Mouse (Mus musculus) erythroblast, adult 5-6 weeks (primary cell): Measurements from ENCODE around the gene Cbr4. TPM values are rescaled to one million over a fixed set of nuclear protein-coding genes. Genes with fewer than 3 reads are reported as not detected.

Experiments used
- ATAC-seq: replicated peaks from 2 replicates; pipeline ENCODE4 v1.8.0; 2016; ENCODE audit warnings: moderate number of reproducible peaks, mild to moderate bottlenecking, moderate TSS enrichment, inconsistent platforms; ENCODE audit not compliant: poor library complexity, low FRiP score, severe bottlenecking
- total RNA-seq, 2 experiments: library from RNA; stranded (forward) in 1 of 2; stranded (reverse) in 1 of 2; fragments of 150-400 nt in 1 of 2; fragments of 200-764, 138-1000 nt in 1 of 2; gene quantifications; 2 replicates each; pipeline versions ENCODE4 v1.2.3 to v1.2.4; 2015 to 2017; ENCODE audit warnings: low replicate concordance in 2 of 2

The Cbr4 gene
- total RNA-seq, 2 experiments from 2014 or later = 4.8 to 5.3 TPM

DNA sequence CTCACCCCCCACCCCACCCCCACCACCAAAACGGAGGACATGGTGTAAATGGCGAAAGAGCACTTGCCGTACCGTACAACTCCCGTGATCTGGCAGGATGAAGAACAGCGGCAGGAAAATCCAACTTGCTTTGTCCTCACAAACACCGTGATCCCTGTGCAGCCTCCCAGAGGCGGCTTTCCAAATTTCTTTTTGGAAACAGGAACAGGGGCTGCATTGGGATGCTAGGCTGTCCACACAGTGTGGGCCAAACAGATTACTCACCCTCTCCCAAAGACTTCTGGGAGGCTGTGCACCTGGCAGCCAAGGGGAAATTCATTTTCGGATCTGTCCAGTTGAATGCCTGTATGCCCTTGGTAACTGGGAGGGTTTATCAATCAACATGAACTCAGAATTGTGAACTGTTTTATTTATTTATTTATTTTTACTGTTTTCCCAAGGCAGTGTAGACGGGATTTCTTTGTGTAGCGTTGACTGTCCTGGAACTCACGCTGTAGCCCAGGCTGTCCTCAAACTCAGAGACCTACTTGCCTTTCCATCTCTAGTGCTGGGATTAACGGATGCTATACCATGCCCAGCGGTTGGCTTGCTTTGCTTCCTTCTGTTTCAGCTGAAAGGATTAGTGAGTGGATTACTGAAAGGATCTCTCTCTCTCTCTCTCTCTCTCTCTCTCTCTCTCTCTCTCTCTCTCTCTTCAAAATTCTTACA lies 7.1 kb upstream of the Cbr4 start:
- ATAC-seq = no peak

- peak; percentile 8; the same call in 1 of the 2 replicates for ATAC-seq
Observed at GRCm38 (mm10) chr8:61486923-61487529, 508 bp upstream of the Cbr4 start.

- ATAC-seq = no peak
Observed at GRCm38 (mm10) chr8:61488631-61489030, 1.1 kb downstream of the Cbr4 start.

DNA sequence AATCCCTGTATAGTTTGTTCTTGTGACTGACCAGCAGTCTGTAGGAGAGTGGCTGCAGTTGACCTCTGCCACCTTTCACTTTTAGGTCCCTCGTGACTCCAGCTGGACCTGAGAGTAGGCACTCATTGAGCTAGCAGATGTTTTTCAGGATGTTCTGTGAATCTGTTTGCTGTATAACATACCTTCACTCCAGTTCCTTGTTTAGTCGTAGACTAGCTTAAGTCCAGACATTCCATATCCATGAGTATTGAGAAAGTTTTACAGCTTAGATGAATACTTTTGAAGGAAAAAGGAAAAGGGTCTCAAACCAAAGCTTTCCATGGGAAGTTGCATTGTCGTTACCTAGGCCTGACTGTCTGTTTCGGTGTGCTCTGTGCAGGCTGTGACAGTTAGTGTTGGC lies 9.6 kb downstream of the Cbr4 start:
- no peak for ATAC-seq

DNA sequence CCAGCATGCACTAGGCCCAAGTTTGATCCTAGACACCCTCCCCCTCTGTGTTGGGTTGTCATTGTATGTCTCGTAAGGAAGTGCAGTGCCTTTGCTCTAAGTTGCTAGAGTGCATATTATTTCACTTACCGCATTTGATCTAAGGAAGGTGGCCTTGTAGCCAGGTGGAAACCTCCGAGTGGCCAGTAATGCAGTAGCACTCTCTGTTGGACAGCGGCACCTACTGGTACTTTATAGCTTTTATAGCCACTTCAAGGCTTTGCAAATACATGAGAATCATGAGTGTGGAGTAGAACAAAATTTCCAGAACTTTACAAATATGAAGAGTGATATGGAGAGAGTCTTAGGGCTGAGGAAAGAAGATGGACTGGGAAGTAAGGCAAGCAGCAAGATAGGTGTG lies 11.5 kb downstream of the Cbr4 start:
- ATAC-seq = no peak

- ATAC-seq = no peak
Observed at GRCm38 (mm10) chr8:61500914-61501313, 13.4 kb downstream of the Cbr4 start.

DNA sequence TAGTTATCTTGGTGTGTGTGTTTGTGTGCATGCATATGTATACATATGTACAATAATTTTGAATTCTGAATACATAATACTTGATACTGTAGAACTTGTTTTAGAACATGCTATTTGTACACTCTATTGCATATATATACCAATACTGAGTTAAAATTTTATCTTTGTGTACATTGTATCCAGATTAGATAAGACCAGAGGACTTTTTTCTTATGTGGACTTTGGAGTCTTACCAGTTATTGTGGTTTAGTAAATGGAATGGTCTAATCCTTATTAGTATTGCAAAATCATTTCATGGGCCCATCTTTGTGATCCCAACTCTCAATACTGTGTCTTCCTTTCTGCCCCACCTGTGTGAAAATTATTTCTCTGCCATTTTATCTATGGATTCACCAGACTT lies 14.7 kb downstream of the Cbr4 start:
- ATAC-seq = no peak

- ATAC-seq = no peak
Observed at GRCm38 (mm10) chr8:61515110-61515930, 27.8 kb downstream of the Cbr4 start.

DNA sequence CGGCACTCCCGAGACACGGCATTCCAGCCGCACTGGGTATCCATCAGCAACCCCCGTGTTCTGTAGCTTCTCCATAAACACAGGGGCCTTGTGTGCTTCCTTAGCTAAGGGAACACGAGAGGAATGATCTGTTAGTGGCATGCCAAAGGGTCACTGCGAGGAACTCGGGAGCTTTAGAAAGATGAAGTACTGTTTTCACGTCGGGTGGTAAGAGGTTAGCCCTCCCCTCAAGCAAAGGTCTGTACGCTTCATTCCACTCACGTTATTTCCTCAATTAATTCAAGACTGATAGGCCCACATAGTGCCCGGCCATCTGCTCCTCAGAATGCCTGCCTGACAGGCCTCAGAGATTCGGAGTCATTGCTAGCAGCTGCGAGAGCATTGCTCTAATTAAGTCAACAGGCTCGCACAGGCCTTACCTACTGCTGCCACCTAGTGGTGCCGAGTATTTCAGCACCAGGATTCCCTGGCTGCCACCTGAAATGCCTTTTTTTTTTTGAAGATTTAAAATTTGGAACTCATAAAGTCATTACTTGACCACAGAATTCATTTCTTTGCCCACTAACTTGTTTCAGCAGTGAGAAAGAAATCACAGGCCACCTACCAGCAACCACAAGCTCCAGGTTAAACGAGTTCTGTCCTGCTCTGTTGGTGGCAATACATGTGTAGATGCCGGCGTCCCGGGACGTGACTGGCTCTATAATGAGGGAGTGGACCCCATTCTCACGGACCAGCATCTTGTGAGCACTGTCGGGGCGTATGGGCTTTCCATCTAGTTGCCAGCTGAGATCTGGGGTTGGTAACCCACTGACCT lies 28.6 kb downstream of the Cbr4 start:
- ATAC-seq = no peak

DNA sequence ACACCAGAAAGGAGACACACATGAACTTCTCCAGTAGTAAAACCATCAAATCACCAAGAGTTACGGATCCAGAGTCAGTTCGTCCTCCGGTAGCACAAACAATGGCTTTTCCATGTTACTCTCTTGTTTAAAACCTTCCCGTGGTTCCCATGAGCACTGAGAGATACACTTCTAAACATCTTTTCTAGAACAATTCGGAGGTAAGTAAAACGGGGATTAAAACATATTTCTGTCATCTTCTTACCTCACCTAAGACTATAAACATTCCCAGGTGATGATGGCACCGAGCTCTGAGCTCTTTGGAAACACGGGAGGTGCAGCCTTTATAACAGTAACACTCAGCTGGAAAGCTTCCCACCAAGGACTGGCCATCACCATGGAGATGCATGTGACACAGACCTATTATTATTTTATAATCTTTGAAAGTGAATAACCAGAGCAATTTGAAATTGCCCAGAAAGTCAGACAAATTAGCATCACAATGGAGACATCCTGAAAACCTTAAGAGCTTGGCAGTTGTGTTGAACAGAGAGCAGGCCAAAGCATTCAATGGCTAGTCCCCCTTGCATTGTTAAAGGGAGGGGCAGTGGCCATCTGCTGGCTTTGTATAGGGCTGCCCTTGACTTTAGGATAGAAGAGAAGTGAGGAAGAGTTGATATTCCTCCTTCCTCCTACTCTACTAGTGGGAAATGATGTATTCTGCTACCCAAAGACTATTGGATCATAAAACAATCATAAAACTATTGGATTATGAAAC lies 29.4 kb downstream of the Cbr4 start:
- no peak for ATAC-seq

DNA sequence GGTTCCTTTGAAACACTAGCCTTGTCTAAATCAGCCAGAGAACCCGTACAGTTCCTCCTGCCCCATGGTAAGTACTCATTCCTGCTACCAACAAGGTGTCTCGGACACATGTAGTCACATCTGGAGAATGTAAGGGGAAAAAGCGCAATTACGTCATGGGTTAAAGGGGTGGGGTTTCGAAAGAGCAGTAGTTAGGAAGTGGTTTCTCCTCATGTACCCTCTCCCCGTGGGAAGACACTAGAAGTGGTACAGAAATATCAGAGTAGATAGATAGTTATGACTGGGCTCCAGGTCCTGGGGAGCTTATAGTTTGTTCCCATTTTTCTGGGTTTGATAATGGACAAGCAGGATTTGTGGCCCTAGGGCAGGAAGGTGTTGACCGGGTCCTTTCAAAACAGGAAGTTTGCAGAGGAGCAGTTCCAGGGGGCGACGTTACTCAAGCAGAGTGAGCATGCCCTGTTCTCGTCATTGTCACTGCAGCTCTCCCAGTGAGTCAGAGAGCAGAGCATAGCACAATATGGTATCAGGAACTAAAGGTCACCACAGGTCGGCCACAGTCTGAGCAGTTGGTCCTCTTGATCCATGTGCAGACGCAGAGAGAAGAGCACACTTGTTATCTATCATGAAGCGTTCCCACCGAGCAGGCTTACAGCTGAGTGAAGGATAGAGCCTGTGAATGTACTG lies 30.1 kb downstream of the Cbr4 start:
- no peak for ATAC-seq

DNA sequence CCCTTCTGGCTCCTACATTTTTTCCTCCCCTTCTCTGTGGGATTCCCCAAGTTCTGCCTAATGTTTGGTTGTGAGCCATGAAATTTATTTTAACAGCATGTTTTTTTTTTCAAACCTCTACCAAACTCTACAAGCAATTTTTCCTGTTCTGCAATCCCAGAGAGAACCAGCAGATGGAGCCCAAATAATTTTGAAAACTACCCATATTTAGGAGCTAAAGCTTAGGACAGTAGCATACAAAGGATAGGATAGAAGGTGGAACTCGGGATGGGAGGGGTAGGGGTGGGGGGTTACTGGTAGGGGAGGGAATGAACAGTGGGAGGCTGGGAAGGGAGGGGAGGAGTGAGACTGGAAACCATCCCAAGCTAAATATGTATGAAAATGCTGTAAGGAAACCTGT lies 34.6 kb downstream of the Cbr4 start:
- no peak for ATAC-seq

DNA sequence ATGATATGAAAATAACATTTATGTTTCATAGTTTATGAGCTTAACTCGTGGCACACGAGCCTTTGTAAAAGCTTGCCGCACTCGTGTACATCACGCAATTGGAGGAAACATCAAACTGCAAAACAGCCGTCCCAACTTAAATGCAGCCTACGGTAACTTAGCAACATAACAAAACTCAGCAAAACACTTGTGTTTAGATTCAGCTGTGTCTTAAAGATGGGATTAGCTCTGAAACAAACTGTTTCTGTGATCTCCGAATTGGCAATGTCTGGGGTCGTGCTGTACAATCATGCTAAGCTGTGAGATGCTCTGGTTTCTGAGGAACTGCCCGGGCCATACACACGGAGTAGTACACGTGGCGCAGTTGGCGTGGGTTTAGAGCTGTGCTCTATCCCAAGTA lies 39.5 kb downstream of the Cbr4 start:
- ATAC-seq = no peak

GRCm38 (mm10) chr8:61528197-61528596 lies 40.7 kb downstream of the Cbr4 start:
- no peak for ATAC-seq

GRCm38 (mm10) chr8:61528642-61529041 lies 41.1 kb downstream of the Cbr4 start:
- ATAC-seq = no peak

DNA sequence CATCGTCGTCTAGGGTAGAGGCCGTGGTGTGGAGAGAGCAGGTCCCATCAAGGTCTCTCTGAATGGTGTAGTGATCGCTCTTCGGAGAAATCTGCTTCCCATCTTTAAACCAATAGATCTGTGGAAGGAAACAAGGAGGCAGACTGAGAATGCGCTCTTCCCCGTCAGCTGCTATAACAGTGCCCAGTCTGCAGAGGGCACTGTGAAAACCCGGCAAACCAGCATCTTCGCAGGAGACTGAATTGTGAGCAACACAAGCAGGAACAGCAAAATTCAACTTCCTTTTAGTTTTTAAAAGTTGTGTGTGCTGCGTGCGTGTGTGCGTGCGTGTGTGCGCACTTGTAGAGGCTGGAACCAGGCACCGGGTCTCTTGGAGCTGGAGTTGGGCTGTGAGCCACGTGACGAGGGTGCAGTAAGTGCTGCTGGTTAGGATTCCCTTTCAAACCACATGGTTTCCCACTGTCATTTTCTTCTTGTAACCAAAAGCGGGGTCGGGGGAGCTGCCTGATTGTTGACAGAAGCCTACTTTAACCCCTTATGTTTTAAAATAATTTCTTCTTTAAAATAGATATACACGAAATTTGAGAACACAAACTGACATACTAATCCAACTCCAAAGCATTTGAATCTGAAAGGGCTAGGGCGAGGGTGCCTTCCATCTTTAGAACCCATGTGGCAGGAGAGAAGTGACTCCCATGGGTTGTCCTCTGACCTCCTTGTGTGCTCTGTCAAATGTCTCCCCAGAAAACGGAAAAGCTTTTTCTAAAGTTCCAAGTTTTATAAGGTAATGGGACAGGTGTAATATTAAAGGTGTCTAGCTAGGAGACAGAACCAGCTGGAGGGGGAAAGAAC lies 44.6 kb downstream of the Cbr4 start:
- ATAC-seq = no peak

- ATAC-seq = no peak
Observed at GRCm38 (mm10) chr8:61532831-61533230, 45.3 kb downstream of the Cbr4 start.

DNA sequence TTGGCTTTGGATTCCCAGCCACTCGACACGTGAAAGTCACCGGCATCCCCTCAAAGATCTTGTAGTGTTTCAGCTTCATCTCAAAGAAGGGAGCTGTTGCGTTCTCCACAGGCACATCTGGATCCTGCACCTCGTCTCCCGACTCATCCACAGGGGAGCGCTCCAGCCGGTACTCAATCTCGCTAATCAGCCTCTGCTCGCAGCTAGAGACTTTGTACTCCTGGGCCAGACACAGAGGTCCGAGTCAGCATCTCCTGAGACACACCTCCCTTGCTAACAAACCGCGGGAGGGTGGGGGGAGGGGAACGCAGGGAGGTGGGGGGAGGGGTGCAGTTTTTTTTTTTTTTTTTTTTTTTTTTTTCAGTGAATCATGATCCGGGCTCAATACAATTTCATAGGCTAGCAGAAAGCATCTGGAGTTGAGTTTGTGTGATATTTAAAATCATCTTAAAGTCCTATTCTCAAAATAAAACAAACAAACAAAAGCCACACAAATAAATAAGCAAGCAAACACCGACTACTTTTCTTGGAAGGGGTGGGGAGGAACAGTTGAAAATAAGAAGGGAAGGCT lies 45.9 kb downstream of the Cbr4 start:
- ATAC-seq = no peak
